Mouse (Mus musculus) large intestine, adult 2 months (tissue): ENCODE measurements around the gene Reep1. TPM values are rescaled to one million over a fixed set of nuclear protein-coding genes. Genes with fewer than 3 reads are reported as not detected.

Experiments used
- DNase-seq: peaks from one replicate; pipeline ENCODE4 v3.0.0-alpha.2; 2012; ENCODE audit warnings: low read depth, low spot score
- WGBS: fragments of 180-500 bp; shearing (Covaris S2); methylation state at CpG from one replicate; pipeline ENCODE4 v1.1.7; 2018; 5-methylcytosine and 5-hydroxymethylcytosine counted together
- polyA plus RNA-seq: library from polyadenylated mRNA; depleted of rRNA; stranded (reverse); fragments of >200 nt; gene quantifications from 2 replicates; pipeline ENCODE4 v1.2.3, GENCODE M21; 2012; rRNA removed

Reep1 gene
- 1.3 and 1.4 TPM in 2 replicates for polyA plus RNA-seq

DNA sequence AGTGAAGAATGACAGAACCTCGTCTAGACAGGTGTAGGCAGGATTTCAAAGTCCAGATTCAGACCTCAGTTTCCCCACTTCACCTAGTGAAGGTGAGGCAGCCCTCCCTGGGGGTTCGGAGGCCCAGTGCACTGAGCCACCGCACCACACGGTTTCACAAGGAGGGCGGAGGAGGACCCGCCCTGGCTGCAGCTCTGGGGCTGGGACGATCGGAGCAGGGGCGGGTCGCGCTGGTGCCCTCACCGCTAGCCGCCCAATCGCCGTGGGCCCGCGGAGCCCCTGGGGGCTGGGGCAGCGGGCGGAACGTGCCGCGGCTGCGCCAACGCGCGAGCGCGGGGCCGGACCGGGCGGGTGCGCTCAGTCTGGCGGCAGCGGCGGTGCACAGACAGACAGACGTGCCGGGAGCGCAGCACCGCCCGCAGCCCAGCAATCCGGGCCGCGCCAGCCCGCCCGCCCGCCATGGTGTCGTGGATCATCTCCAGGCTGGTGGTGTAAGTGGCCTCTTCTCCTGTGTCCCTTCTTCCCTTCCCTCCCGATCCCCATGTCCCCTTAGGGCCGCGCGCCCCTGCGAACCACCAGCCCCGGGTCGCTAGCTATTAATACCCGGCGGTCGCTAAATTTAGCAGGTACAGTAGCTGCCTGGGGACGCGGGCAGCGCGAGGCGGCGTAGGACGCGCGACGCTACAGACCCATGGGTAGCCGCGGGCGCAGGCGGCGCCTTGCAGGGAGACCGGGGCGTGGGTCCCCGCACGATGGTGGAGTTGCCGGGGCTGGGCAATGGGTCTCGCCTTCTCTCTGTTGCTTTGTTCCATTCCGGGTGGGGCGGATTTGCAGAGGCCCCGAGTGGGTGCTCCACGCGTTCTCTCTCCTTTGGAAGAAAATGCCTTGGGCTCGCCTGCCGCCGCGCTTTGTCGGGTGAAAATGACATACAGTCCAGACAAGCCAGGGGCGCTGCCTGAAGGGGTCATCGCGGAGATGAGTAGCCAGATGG, at the start of gene Reep1:
Reep1 (plus strand) TSS at position 51 of the 991 bp plus-strand sequence.
- no peak for DNase-seq
- 1% methylated on average over 90 of the region's 91 CpGs for WGBS

DNA sequence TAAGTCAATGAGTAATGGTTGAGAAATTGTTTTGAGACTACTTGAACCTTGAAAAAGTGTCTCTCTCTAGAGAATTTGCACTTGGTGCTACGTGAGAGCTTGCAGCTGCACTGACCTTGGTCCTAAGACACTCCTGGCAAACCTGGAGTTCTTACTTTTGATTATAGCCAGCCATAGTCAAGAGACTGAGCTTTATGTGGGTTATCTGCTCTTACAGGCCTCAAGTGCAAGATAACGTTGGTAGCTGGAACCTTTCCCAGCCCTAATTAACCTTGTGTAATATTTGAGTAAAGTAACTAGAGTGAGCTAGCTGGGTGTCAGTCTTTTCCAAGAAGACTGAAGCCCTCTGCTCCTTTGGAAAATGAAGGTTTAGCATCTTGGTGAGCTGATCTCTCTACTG, 49.1 kb upstream of the Reep1 start:
- no peak for DNase-seq
- 17% methylated on average over 2 of the region's 2 CpGs for WGBS

DNA sequence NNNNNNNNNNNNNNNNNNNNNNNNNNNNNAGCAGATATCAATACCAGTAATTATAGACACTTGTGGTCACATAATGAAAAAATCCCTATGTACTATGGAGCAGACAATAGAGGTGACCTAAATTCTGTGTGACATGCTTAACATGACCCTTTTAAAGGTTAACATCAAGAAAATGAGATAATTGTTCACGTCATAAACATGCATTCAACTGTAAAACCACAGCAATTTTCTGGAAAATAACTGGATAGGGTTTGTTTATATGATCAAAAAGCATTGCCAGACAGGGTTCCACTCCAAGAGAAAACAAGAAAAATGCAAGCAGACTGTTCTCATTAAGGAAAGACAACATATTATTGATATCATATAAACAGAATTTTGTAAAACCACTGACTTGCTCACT, 42.9 kb upstream of the Reep1 start:
- 63% methylated on average over 1 of the region's 1 CpGs for WGBS
- no peak for DNase-seq

DNA sequence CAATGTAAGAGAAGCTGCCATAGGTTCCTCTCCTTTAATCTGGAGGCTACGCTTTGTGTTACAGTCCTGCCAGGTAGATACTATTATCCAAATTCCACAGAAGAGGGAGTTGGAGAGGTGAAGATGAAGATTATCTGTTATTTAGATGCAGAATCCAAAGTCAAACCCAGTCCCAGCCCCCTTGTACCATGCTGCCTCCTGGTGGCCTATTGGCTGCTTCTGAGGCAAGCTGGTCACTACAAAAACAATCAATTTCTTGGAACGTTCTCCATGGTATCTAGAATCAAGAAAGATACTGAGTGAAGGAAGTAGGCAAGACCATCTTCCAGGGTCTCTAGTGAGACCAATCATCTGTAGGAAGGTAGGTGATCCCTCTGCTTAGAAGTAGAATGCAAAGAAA, 34.2 kb upstream of the Reep1 start:
- DNase-seq, result no peak
- WGBS, result 49% methylated on average over 2 of the region's 2 CpGs

DNA sequence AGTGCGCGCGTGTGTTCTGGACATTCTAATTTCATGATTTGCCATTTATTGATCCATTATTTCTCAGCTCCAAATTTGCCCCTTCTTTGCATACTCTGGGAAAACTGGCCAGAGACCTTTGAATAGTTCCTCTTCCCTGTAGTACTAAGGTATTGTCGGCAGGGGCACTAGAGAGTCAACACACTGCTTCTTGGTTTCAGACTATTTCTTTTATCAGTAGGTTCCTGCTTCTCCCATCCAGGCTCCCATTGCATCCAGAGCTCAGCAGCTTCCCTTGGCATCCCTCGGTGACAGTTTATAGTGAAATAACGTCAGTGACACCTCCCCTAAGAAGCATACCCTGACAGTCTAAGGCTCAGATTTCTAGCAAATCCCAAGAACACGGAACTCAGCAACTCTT, 28.5 kb upstream of the Reep1 start:
- DNase-seq, result no peak
- 66% methylated on average over 7 of the region's 7 CpGs for WGBS

DNA sequence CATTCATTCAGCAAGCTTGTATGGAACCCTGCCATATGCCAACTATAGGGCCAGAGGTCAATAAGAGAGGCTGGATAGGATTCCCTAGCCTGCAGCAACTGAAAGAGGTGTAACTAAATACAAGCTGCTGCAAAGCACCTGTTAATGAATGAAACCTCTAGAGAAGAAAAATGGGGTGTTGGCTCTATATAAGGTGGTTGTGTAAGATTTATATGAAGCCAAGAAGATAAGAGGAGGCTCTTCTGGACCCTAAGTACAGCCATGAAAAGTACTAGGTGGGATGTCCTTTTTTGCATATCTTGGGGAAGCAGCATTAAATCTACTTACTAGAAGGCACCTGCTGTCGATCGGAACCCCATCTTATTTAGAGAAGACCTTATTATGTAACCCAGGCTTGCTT, 12.2 kb upstream of the Reep1 start:
- WGBS, result 82% methylated on average over 2 of the region's 2 CpGs

DNA sequence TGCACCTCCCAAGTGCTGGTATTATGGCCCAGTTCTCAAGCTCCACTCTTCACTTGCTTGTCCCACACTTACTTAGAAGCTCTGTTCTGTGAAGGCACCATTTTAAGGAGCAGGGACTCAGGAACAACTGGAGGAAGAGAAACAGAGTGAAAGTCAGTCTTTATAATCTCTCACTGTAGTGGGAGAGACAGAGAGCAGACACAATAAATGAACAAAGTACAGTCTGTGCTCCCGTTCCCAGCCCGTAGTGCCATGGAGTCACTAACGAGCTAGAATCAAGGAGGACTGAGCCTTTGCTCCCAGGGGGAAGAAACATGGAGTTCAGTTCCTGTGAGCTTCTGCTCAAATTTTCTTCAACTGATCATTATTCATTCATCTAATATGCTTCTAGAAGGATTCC, 11.8 kb upstream of the Reep1 start:
- 43% methylated on average over 3 of the region's 3 CpGs for WGBS
- no peak for DNase-seq

More for the DNA sequence above, 12.2 kb upstream of the Reep1 start:
- DNase-seq, result no peak

DNA sequence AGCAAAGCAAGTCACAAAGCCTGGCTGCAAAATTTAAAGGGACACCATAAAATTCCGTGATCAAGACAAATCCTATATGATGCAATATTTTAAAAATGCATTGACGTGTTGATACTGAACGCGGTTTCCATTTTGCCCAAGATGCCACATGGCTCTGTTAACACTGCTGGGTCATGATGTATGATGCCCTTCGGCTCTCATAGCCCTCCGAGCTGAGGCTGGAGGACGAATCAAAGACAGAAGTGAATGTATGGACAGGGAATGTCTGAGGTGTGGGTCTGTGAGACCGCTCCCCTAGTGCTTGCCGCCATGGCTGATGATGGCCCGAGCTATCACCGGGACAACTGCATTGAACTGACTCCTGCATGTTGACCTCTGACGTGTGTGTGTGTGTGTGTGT, 490 bp upstream of the Reep1 start:
- DNase-seq, result no peak
- WGBS, result 86% methylated on average over 12 of the region's 12 CpGs

DNA sequence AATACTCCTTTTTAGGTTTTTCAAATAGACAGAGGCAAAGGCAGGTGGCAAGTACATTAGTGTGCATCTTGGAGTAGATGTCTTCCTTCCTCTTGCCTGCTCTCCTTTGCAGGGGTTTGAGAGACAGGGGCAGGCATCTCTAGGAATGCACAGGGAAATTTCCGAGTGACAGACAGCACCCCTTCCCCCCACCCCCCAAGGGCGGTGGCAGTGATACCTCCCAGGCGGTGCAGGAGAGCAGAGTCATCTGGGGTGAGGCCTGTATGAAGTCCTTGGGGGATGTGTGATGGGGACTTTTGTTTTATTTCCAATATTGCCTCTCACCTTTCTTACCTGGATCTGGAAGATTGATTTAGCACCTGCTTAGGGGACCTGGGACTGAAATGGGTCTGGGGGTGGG, 1.2 kb downstream of the Reep1 start:
- 14% methylated on average over 3 of the region's 3 CpGs for WGBS

DNA sequence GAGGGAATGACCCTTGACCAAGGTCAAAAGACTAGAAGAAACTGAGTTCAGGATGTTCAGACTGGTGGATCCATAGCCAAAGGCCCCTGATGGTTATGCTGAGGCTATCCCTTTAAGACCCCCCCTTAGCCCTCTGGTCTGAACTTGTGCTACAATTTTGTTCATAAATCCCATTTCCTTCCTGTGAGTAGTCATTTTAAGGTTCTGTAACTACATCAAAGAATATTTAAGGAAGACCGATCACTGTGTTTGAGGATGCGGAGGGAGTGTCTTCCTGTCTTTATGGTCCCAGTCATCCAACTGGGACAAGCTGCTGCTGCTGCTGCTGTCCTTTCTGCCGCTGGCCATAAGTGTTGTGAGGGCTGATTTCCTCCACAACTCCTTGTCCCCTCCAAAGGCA, 3.0 kb downstream of the Reep1 start:
- no peak for DNase-seq
- WGBS, result 81% methylated on average over 3 of the region's 3 CpGs

More for the DNA sequence above, 1.2 kb downstream of the Reep1 start:
- no peak for DNase-seq

DNA sequence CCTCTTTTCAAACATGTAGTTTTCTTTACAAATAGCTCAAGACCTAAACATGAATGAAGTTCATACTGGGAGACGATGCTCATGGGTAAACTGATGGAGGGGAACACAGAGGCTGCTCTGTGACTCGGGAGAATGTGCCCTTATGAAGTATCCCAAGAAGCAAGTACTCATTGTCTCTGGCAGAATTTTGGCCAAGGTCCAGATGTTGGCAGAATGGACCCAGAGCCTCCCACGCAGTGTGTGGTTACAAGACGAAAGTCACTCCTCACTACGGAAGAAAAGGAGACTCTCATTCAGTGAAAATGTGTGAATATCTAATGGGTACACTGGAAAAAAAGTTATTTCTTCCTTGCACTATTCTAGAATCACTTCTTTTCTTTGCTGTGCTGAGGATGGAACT, 3.8 kb downstream of the Reep1 start:
- 86% methylated on average over 5 of the region's 5 CpGs for WGBS
- no peak for DNase-seq

DNA sequence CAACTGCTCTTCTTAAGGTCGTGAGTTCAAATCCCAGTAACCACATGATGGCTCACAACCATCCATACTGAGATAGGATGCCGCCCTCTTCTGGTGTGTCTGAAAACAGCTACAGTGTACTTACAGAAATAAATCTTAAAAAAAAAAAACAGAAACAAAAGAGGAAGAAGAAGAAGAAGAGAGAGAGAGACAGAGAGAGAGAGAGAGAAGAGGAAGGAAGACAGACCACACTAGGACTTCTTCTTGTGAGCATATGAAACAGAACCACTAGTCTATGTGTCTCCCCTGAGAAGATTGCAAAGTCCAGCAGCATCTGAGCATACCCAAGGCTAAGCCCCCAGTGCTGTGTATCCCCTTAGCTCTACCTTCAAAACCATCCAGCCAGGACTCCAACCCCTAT, 6.2 kb downstream of the Reep1 start:
- WGBS, result 64% methylated on average over 2 of the region's 2 CpGs
- DNase-seq, result no peak

DNA sequence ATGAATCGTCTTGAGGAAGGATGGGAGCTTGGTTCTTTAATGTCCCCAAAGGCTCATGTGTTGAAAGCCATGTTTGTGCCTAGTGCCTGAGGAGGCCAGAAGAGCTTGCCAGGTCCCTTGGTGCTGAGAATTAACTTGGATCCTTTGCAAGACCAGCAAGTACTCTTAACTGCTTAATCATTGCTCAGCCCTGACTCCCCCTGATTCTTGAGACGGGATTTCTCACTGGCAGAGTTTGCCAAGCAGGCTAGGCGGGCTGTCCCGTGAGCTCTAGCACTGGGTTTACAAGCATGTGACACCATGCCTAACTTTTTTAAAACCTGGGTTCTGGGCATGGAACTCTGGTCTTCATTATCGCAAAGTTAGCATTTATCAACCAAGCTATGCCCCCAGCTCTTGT, 7.6 kb downstream of the Reep1 start:
- DNase-seq, result no peak
- WGBS, result 58% methylated on average over 5 of the region's 5 CpGs

DNA sequence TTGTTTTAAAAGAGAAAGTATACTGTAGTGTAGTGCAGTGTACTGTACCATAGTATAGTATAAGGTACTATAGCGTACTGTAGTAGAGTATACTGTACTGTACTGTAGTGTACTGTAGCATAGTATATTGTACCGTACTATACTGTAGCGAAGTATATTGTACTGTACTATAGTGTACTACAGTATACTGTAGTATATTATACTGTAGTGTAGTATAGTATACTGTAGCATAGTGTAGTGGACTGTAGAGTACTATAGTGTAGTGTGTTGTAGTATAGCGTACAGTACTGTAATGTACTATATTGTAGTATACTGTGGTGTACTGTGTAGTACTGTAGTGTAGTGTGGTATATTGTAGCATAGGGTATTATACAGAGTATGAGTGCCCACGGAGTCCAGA, 9.1 kb downstream of the Reep1 start:
- no peak for DNase-seq
- WGBS, result 96% methylated on average over 5 of the region's 5 CpGs

DNA sequence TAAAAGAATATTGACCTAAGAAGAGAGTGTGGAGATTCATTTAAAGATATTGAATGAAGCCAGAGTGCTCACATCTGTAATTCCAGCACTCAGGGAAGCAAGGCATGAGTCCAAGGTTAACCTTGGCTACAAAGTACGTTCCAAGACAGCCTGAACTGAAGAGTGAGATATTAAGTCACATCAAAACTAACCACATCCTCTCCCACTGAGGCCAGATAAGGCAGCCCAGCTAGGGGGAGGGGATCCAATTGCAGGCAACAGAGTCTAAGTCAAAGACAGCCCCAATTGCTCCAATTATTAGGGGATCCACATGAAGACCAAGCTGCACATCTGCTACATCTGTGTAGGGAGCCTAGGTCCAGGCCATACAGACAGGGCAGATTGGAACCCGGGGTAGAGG, 11.0 kb downstream of the Reep1 start:
- WGBS, result 65% methylated on average over 2 of the region's 2 CpGs
- DNase-seq, result no peak

DNA sequence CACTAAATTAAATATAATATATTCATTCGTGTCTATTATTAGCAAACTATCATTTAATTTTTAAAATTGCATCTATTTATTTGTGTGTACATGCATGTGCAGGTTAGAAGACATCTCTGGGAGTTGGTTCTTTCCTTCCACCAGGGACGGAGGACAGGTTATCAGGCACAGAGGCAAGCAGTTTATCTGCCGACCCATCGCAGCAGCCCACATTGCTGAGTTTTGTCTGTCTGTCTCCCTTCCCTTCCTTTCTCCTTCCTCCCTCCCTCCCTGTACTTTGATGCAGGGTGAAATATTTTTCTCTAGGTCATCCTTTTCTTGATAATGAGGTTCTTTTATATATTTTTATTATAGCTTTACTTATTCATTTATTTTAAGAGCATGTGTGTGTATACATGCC, 11.9 kb downstream of the Reep1 start:
- DNase-seq, result no peak
- WGBS, result 87% methylated on average over 4 of the region's 4 CpGs

DNA sequence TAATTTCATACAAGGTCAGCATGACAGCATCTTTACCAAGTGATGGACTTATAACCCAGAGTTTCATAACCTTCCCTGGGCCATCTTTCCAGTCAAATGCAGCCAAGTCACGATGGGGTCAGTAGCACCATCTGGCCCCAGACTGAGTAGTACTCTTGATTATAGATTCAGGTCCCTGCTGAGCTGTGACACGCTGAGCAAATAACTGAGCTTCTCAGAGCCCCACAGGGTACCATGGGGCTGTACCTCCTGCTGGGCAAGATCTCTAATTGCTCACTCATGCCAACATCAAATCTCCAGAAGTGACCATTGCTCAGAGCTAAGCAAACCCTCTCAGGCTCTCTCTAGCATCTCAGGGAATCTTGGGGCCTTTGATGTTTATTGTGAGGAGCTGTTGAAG, 15.6 kb downstream of the Reep1 start:
- WGBS, result 51% methylated on average over 2 of the region's 2 CpGs
- DNase-seq, result no peak

DNA sequence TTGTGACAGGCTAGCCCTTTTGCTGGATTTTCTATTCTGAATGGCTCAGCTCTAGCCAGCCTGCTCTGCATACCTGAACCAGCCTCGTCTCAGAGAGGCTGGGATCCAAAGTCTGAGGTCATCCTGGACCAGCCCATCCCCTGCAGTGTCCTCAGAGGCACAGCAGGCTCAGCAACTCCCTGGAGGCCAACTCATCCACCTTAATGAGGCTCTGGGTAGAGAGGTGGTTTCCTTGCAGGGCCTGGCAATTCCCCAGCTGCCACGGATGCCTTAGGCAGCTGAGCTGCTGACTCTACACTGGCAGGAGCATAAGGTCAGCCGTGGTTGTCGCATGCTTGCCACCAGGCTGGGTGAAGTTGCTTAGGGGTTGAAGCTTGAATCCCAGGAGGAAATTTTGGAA, 16.2 kb downstream of the Reep1 start:
- 41% methylated on average over 4 of the region's 4 CpGs for WGBS
- DNase-seq, result no peak

DNA sequence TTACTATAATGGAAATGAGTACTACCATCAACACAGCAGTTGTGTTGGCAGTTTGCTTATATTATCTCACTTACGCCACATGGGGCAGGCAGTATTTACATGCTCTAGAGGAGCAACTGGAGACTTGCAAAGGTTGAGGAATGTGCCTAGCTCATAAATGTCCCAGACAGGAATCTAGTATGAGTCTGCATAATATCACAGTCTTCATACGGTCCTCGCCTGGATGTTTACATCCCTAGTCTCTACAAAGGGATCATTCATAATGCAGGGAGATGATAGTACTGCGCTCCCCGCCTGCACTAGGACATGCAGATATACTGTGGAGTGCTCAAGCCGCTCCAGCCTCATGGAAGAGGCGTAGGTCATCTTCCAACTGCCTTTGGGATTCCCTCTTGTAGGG, 19.3 kb downstream of the Reep1 start:
- WGBS, result 73% methylated on average over 7 of the region's 7 CpGs
- DNase-seq, result no peak

DNA sequence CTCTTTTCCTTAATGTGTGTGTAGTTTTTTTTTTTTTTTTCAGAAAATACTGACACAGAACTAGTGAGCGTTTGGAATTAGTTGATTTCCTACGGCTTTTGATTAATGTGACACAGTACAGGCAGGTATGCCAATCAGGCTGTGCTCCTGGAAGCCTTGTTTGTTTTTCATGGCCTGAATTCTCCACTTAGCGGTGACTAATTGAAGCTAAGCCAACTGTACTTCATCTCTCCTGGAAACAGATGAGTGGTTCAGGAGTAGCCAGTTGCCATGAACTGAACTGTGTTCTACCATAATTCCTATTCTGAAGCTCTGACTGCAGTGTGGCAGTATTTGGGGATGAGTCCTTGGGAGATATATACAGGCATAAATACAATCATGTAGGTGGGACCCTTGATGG, 20.9 kb downstream of the Reep1 start:
- 78% methylated on average over 3 of the region's 3 CpGs for WGBS
- DNase-seq, result no peak

DNA sequence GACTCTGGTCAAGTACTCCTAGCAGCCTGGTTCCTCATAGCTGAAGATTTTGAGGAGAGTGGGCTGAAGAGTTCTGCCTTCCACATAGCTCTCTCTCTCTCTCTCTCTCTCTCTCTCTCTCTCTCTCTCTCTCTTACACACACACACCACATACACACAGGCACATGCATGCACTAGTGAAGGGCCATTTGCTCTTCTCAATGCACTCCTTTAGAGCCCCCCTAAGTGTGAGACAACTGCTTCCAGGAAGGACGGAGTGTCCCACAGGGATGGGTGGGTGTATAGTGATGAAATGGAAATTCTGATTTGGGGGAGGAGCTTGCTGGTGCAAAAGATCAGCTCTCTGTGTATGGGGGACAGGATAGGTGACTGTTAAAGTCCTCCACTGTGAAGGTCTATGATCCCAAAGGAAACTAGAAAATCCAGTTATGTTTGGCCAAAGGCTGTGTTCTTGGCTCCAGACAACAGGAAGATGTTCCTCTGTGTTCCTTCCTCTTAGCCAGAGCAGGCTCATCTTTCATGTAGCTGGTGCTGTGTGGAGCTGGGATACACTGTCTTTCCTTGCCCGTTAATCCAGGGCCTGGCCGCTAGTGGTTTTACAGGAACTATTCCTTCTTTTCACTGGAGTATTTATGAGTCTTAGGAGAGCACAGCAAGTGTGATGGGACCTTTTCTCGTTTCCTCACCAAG, 27.7 kb downstream of the Reep1 start:
- DNase-seq, result no peak
- 44% methylated on average over 4 of the region's 4 CpGs for WGBS
